Mouse (Mus musculus) liver, postnatal 0 days (tissue): Measurements from ENCODE around the gene Trpm3.
"Not testable (repeated sequence)": the region's sequence is repeated elsewhere in the genome, so short reads cannot be mapped to it uniquely, and the experiment has no call there.

Source experiments
- CTCF ChIP-seq: sonication (generic); IDR thresholded peaks from 2 replicates; pipeline ENCODE4 v1.5.1; 2016; ENCODE audit warnings: antibody characterized with exemption, low read depth
- EP300 ChIP-seq: IDR thresholded peaks from 2 replicates; pipeline ENCODE4 v1.6.1; 2016; ENCODE audit warnings: antibody characterized with exemption, low read depth, mild to moderate bottlenecking

- not testable (repeated sequence) for TF ChIP-seq EP300, CTCF
Observed at GRCm38 (mm10) chr19:23033343-23033742, 894.5 kb downstream of the Trpm3 start.
